Mouse (Mus musculus) neural tube, embryonic 13.5 days (tissue): ENCODE results near the gene Sco1. TPM values are rescaled to one million over a fixed set of nuclear protein-coding genes. Genes with fewer than 3 reads are reported as not detected.

ENCODE experiments used
- ATAC-seq: fragments of 200-750 bp; cut with Nextera tagmentation; 2 replicates; pipeline ENCODE4 v1.8.0; 2017; ENCODE audit warnings: low read depth, mild to moderate bottlenecking, moderate TSS enrichment, moderate library complexity
- H3K27ac ChIP-seq: fragments of 300-500 bp; sonication (generic); replicated peaks from 2 replicates; pipeline ENCODE4 v1.5.1; 2015; ENCODE audit warnings: moderate library complexity, mild to moderate bottlenecking, inconsistent platforms
- H3K27me3 ChIP-seq: fragments of 300-500 bp; sonication (generic); 2 replicates; pipeline ENCODE4 v1.6.1; 2015; ENCODE audit warnings: mild to moderate bottlenecking, inconsistent platforms
- H3K36me3 ChIP-seq: fragments of 300-500 bp; sonication (generic); 2 replicates; pipeline ENCODE4 v1.6.1; 2015; ENCODE audit warnings: mild to moderate bottlenecking, inconsistent platforms
- H3K4me1 ChIP-seq: fragments of 300-500 bp; sonication (generic); replicated peaks from 2 replicates; pipeline ENCODE4 v1.6.1; 2015; ENCODE audit warnings: inconsistent platforms
- H3K4me2 ChIP-seq: fragments of 300-500 bp; sonication (generic); 2 replicates; pipeline ENCODE4 v1.6.1; 2015; ENCODE audit warnings: inconsistent platforms, mild to moderate bottlenecking, moderate library complexity
- H3K4me3 ChIP-seq: fragments of 300-500 bp; sonication (generic); 2 replicates; pipeline ENCODE4 v1.5.1; 2015; ENCODE audit warnings: mild to moderate bottlenecking, inconsistent platforms
- H3K9ac ChIP-seq: fragments of 300-500 bp; sonication (generic); 2 replicates; pipeline ENCODE4 v1.6.1; 2015; ENCODE audit warnings: moderate library complexity, mild to moderate bottlenecking, inconsistent platforms
- H3K9me3 ChIP-seq: fragments of 300-500 bp; sonication (generic); 2 replicates; pipeline ENCODE4 v1.6.1; 2016; ENCODE audit warnings: inconsistent platforms
- WGBS: fragments of 180-500 bp; shearing (Covaris S2); methylation state at CpG from one replicate; pipeline ENCODE4 v1.1.7; 2015; 5-methylcytosine and 5-hydroxymethylcytosine counted together
- polyA plus RNA-seq: library from polyadenylated mRNA; unstranded; fragments of >200 nt; fragmentation: Nextera tagmentation; extraction: Ambion mirVana; gene quantifications from 2 replicates; pipeline ENCODE4 v1.2.1, GENCODE M21; 2015

Gene Sco1
- polyA plus RNA-seq, 1 experiment from 2014 or later, result 14.2 TPM

DNA sequence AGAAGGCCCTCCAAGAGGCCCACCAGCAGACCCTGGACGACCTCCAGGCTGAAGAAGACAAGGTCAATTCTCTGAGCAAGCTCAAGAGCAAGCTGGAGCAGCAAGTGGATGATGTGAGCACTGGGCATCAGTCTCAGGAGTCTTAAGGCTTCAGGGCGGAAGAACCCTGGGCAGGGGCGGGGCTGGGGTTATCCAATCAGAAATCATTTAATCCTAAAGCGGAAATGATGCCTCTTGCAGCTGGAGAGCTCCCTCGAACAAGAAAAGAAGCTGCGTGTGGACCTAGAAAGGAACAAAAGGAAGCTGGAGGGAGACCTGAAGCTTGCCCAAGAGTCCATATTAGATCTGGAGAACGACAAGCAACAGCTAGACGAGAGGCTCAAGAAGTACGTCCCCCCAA, 40.7 kb downstream of the Sco1 start:
- H3K36me3 ChIP-seq, result no peaks in the 10 kb centered on the region
- H3K9me3 ChIP-seq, result no peaks in the 10 kb centered on the region
- H3K4me2 ChIP-seq, result no peak overlapping the region
- no peaks in the 10 kb centered on the region for H3K27me3 ChIP-seq
- no peak for ATAC-seq
- WGBS, result 83% methylated on average over 9 of the region's 9 CpGs
- H3K27ac ChIP-seq, result no peak overlapping the region
- no peak overlapping the region for H3K9ac ChIP-seq
- no peaks in the 10 kb centered on the region for H3K4me1 ChIP-seq
- no peak overlapping the region for H3K4me3 ChIP-seq

DNA sequence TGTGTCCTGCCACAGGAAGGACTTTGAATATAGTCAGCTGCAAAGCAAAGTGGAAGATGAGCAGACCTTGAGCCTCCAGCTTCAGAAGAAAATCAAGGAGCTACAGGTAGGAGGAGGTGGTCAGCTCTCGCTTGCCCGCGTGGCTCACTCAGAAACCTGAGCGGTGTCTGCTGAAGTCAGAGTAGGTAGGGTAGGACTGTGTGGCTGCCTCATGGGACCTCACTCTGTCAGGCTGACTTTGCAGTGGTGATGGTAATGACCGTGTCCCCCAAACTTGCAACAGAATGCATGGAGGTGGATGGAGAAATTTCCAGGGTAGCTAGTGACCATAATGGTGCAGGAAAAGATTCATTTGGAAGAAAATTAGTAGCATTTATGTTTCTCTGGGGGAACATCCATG, 41.2 kb downstream of the Sco1 start:
- Histone ChIP-seq H3K4me3 (no peak overlapping the region), H3K27me3 (no peaks in the 10 kb centered on the region), H3K9me3 (no peaks in the 10 kb centered on the region), H3K4me1 (no peaks in the 10 kb centered on the region), H3K36me3 (no peaks in the 10 kb centered on the region), H3K4me2 (no peak overlapping the region), H3K9ac (no peak overlapping the region), H3K27ac (no peak overlapping the region)
- WGBS, result 92% methylated on average over 5 of the region's 5 CpGs
- no peak for ATAC-seq

DNA sequence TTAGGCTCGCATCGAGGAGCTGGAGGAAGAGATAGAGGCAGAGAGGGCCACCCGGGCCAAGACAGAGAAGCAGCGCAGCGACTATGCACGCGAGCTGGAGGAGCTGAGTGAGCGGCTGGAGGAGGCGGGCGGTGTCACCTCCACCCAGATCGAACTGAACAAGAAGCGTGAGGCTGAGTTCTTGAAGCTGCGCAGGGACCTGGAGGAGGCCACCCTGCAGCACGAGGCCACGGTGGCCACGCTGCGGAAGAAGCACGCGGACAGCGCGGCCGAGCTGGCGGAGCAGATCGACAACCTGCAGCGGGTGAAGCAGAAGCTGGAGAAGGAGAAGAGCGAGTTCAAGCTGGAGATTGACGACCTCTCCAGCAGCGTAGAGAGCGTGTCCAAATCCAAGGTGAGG, 42.0 kb downstream of the Sco1 start:
- no peak overlapping the region for H3K27ac ChIP-seq
- no peaks in the 10 kb centered on the region for H3K4me1 ChIP-seq
- no peak for ATAC-seq
- no peaks in the 10 kb centered on the region for H3K36me3 ChIP-seq
- H3K9ac ChIP-seq, result no peak overlapping the region
- no peaks in the 10 kb centered on the region for H3K27me3 ChIP-seq
- no peak overlapping the region for H3K4me3 ChIP-seq
- no peak overlapping the region for H3K4me2 ChIP-seq
- H3K9me3 ChIP-seq, result no peaks in the 10 kb centered on the region
- WGBS, result 86% methylated on average over 29 of the region's 29 CpGs

DNA sequence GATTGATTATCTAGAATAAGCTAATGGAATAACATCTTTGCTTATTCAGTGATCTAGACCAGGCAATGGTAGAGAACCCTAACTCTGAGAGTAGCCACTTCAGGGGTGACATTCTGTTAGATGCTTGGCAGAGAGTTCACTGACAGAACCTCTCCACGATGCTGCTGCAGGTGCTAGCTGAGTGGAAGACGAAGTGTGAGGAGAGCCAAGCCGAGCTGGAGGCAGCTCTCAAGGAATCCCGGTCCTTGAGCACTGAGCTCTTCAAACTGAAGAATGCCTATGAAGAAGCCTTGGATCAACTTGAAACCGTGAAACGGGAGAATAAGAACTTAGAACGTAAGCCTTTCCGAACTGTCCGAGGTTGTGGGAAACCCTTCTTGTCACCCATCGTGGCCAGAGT, 45.2 kb downstream of the Sco1 start:
- Histone ChIP-seq H3K4me3 (no peak overlapping the region), H3K4me1 (no peaks in the 10 kb centered on the region), H3K4me2 (no peak overlapping the region), H3K36me3 (no peaks in the 10 kb centered on the region), H3K27me3 (no peaks in the 10 kb centered on the region), H3K9ac (no peak overlapping the region), H3K9me3 (no peaks in the 10 kb centered on the region), H3K27ac (no peak overlapping the region)
- no peak for ATAC-seq
- WGBS, result 92% methylated on average over 10 of the region's 10 CpGs

DNA sequence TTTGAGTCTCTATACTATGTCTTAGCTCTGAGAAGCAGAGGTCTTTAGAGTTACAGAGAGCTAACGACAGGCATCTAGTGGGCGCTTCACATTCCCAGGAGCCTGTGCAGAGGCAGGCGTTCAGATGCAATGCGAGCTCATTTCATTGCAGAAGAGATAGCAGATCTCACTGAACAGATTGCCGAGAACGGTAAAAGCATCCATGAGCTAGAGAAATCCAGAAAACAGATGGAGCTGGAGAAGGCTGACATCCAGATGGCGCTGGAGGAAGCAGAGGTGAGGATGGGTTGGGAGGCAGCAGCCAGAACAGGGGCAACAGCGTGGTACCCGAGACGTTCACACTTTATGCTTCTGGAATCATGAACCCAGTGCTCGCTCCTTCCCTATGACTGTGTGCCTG, 46.0 kb downstream of the Sco1 start:
- 88% methylated on average over 11 of the region's 11 CpGs for WGBS
- no peak for ATAC-seq
- no peak overlapping the region for H3K4me3 ChIP-seq
- H3K9ac ChIP-seq, result no peak overlapping the region
- no peak overlapping the region for H3K27ac ChIP-seq
- H3K27me3 ChIP-seq, result no peaks in the 10 kb centered on the region
- H3K4me2 ChIP-seq, result no peak overlapping the region
- no peaks in the 10 kb centered on the region for H3K9me3 ChIP-seq
- H3K36me3 ChIP-seq, result no peaks in the 10 kb centered on the region
- H3K4me1 ChIP-seq, result no peaks in the 10 kb centered on the region

DNA sequence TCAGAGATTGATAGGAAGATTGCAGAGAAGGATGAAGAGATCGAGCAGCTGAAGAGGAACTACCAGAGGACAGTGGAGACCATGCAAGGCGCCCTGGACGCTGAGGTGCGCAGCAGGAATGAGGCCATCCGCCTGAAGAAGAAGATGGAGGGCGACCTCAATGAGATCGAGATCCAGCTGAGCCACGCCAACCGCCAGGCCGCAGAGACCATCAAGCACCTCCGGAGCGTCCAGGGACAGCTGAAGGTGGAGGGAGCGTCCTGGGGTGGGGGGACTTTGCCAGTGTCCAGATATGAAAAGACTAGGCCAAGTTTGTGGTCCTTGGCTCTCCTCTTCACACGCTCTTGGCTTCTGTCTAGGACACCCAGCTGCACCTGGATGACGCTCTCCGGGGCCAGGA, 46.8 kb downstream of the Sco1 start:
- Histone ChIP-seq H3K4me2 (no peak overlapping the region), H3K4me1 (no peaks in the 10 kb centered on the region), H3K9me3 (no peaks in the 10 kb centered on the region), H3K27me3 (no peaks in the 10 kb centered on the region), H3K27ac (no peak overlapping the region), H3K36me3 (no peaks in the 10 kb centered on the region), H3K4me3 (no peak overlapping the region), H3K9ac (no peak overlapping the region)
- no peak for ATAC-seq
- 95% methylated on average over 16 of the region's 16 CpGs for WGBS

DNA sequence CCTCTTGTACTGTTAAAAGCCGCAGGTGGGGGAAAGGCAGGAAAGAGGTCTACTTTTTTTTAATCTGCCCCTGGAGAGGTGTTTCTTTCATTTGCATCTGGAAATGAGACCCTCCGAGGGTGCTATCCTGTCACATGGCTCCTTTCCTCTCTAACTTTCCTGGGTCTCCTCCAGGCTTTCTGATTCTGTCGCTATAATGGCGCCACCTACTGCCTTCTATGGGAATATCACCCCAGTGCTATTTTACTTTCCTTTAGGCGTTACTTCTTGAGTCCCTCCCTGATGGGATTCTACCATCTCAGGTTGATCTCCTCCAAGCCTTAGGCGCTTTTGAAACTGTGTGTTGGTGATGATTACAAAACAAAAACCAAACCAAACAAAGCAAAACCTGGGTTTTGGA, 47.7 kb downstream of the Sco1 start:
- H3K4me1 ChIP-seq, result peaks cover 5% of the 10 kb centered on the region; the same call in 1 of the 2 replicates
- H3K9ac ChIP-seq, result no peak overlapping the region
- no peak for ATAC-seq
- no peak overlapping the region for H3K4me3 ChIP-seq
- H3K9me3 ChIP-seq, result no peaks in the 10 kb centered on the region
- H3K27ac ChIP-seq, result no peak overlapping the region
- no peaks in the 10 kb centered on the region for H3K36me3 ChIP-seq
- H3K27me3 ChIP-seq, result no peaks in the 10 kb centered on the region
- no peak overlapping the region for H3K4me2 ChIP-seq
- 37% methylated on average over 6 of the region's 6 CpGs for whole genome bisulfite sequencing

DNA sequence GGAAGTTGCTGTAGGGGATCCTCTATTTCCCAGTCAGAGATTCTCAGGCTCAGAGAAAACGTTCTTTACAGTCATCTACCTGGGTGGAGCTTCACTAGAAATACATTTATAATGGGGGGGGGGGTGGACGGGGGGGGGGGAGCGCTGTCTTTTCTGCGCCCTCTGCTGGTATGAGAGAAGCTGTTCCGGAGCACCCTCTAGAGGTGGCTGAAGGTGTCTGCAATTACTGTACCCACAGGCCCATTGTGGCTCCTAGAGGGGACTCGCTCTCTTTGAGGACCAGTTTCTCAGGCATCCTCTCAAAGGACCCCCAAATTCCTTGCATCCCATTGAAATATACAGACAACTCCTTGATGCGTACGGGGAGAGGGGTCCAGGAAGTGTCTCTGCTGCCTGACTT, 49.2 kb downstream of the Sco1 start:
- ATAC-seq, result no peak
- Histone ChIP-seq H3K27ac (no peak overlapping the region), H3K4me3 (no peak overlapping the region), H3K36me3 (no peaks in the 10 kb centered on the region), H3K9me3 (no peaks in the 10 kb centered on the region), H3K9ac (no peak overlapping the region), H3K4me2 (no peak overlapping the region), H3K4me1 (peaks cover 12% of the 10 kb centered on the region), H3K27me3 (no peaks in the 10 kb centered on the region)
- WGBS, result 47% methylated on average over 5 of the region's 8 CpGs

DNA sequence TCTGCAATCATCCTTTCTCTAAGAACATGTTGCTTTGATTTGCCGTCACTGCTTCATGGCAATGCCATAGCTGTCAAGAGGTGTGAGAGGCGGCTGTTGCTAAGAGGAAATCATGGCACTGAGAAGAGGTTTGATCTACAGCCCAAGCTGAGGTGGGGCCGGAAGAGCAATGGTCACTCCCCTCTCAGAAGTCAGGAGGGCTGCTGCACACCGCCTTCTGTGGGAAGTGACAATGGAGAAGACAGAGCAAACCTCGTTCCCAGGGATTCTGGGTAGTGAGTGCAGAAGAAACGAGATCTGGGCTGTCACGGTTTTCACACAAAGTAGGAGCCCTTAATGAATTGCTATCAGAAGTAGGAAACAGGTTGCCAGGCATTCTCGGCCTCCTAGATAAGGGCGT, 50.8 kb downstream of the Sco1 start:
- no peak for ATAC-seq
- no peak overlapping the region for H3K4me2 ChIP-seq
- peaks cover 12% of the 10 kb centered on the region for H3K4me1 ChIP-seq
- H3K4me3 ChIP-seq, result no peak overlapping the region
- 94% methylated on average over 9 of the region's 9 CpGs for WGBS
- no peaks in the 10 kb centered on the region for H3K27me3 ChIP-seq
- H3K27ac ChIP-seq, result no peak overlapping the region
- no peak overlapping the region for H3K9ac ChIP-seq
- H3K9me3 ChIP-seq, result no peaks in the 10 kb centered on the region
- H3K36me3 ChIP-seq, result no peaks in the 10 kb centered on the region

DNA sequence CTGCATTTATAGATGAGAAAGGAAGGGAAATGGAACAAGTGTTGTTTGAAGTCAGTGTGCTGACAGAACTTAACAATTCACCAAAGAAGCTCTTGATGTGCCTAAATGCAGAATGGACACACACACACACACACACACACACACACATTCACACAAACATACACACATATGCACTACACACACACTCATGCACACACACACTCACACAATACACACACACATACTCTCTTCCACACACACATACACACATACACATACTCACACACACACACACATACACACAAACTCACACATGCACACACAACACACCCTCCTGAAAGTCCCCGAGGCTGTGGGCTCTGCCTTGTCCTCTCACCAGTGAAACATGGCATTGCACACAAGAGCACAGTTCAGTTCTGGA, 51.8 kb downstream of the Sco1 start:
- no peak for ATAC-seq
- Histone ChIP-seq H3K27ac (no peak overlapping the region), H3K4me2 (no peak overlapping the region), H3K36me3 (no peaks in the 10 kb centered on the region), H3K4me3 (no peak overlapping the region), H3K27me3 (no peaks in the 10 kb centered on the region), H3K9me3 (no peaks in the 10 kb centered on the region), H3K4me1 (peaks cover 12% of the 10 kb centered on the region), H3K9ac (no peak overlapping the region)
- 78% methylated on average over 1 of the region's 1 CpGs for WGBS

DNA sequence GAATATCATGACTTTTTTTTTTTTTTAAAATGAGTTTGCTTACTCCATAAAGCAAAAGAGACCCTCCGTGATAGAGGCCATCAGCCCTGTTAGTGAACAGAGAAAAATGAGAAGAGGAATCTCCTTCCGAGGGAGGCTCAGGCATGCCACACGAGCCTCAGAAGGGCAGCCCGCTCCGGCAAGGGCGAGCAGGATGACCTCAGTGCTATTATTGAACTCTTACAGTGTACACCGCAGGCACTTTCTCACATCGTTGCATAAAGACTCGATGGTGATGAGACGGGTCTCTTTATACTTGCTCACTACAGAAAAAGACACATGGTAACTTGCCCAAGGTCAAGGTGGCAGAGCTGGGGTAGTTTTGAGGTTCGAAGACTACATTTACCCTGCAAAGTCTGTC, 52.2 kb downstream of the Sco1 start:
- no peak overlapping the region for H3K4me2 ChIP-seq
- 52% methylated on average over 11 of the region's 11 CpGs for WGBS
- no peak overlapping the region for H3K9ac ChIP-seq
- no peak overlapping the region for H3K4me3 ChIP-seq
- no peaks in the 10 kb centered on the region for H3K36me3 ChIP-seq
- no peaks in the 10 kb centered on the region for H3K9me3 ChIP-seq
- no peak for ATAC-seq
- no peaks in the 10 kb centered on the region for H3K27me3 ChIP-seq
- peaks cover 12% of the 10 kb centered on the region for H3K4me1 ChIP-seq
- H3K27ac ChIP-seq, result no peak overlapping the region

DNA sequence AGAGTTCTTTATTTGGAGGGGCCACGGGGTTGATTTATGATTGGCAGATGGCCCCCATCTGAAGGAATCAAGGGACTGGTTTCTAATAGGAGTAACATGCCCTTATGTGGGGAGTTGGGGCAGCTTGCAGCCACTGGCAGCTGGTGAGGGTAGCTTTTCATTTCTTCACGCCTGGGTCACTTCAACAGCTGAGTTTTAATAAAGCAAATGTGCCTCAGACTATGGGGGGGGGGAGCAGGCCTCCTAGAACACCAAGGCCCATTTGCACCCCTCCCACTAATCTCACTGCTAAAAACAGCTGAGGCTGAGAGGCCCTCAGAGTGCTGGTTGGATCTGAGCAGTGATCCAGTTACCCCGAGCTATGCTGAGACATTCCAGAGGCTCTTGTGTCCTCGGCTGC, 53.2 kb downstream of the Sco1 start:
- no peak for ATAC-seq

DNA sequence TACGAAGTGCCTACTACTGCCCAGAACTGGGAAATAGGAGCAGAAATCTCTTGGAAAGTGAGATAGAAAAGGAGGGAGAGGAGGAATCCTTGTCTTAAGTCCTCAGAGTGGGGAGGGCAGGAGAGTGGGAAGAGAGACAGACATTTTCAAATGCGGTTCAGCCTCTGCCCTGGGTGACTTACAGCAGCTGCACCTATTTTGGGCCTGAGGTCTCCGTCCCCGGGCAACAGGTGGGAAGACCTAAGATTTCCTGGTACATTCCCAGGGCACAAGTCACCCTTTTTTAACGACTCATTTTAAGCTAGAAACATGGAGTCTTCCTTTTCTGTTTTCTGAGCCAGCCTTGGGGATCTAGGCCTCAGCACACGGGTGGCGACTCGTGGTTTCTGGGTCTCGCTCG, 54.5 kb downstream of the Sco1 start:
- Histone ChIP-seq H3K4me3 (no peak overlapping the region), H3K9ac (no peak overlapping the region), H3K4me1 (peaks cover 12% of the 10 kb centered on the region), H3K27me3 (no peaks in the 10 kb centered on the region), H3K4me2 (no peak overlapping the region), H3K27ac (no peak overlapping the region), H3K9me3 (no peaks in the 10 kb centered on the region), H3K36me3 (no peaks in the 10 kb centered on the region)
- WGBS, result 90% methylated on average over 10 of the region's 10 CpGs
- no peak for ATAC-seq

More for the DNA sequence above, 53.2 kb downstream of the Sco1 start:
- 26% methylated on average over 4 of the region's 4 CpGs for WGBS
- H3K36me3 ChIP-seq, result no peaks in the 10 kb centered on the region
- no peaks in the 10 kb centered on the region for H3K9me3 ChIP-seq
- H3K4me3 ChIP-seq, result no peak overlapping the region
- no peak overlapping the region for H3K9ac ChIP-seq
- H3K4me2 ChIP-seq, result no peak overlapping the region
- H3K27ac ChIP-seq, result no peak overlapping the region
- no peaks in the 10 kb centered on the region for H3K27me3 ChIP-seq
- H3K4me1 ChIP-seq, result peaks cover 12% of the 10 kb centered on the region
